Mouse (Mus musculus) CH12.LX (cell line): ENCODE measurements around the gene Macrod1. TPM values are rescaled to one million over a fixed set of nuclear protein-coding genes. Genes with fewer than 3 reads are reported as not detected.

Experiments used
- DNase-seq: peaks from one replicate; pipeline ENCODE4 v3.0.0-alpha.2; 2013; ENCODE audit errors: extremely low read depth
- H3K27ac ChIP-seq: 2 replicates; pipeline ENCODE4 v1.5.1; 2012; ENCODE audit warnings: low read depth, mild to moderate bottlenecking, control low read depth, moderate library complexity; ENCODE audit not compliant: insufficient read depth
- H3K27me3 ChIP-seq: replicated peaks from 2 replicates; pipeline ENCODE3; 2012; ENCODE audit warnings: inconsistent platforms
- H3K36me3 ChIP-seq, 2 experiments: replicated peaks in 1 of 2; 2 replicates each; pipeline versions ENCODE3 to v1.6.1; 2012; ENCODE audit warnings: inconsistent platforms in 1 of 2, low read length in 1 of 2, mild to moderate bottlenecking in 1 of 2, mixed read lengths in 1 of 2, moderate library complexity in 1 of 2; ENCODE audit not compliant: control insufficient read depth in 1 of 2, insufficient read depth in 1 of 2
- H3K4me1 ChIP-seq, 2 experiments: 2 replicates each; pipeline ENCODE4 v1.6.1; 2012; ENCODE audit warnings: inconsistent platforms in 1 of 2, moderate library complexity in 1 of 2; ENCODE audit not compliant: insufficient read depth in 2 of 2, control insufficient read depth in 1 of 2
- H3K4me2 ChIP-seq: 2 replicates; pipeline ENCODE4 v1.6.1; 2012; ENCODE audit warnings: low read depth, mild to moderate bottlenecking, control low read depth; ENCODE audit not compliant: poor library complexity, insufficient read depth, severe bottlenecking
- H3K4me3 ChIP-seq, 3 experiments: fragments of 150-350 bp in 1 of 3; sonication (generic) in 1 of 3; replicated peaks in 1 of 3; 2 replicates each; pipeline versions ENCODE3 to v1.5.1; 2011 to 2012; ENCODE audit warnings: low read depth in 2 of 3, low read length in 2 of 3, mild to moderate bottlenecking in 2 of 3, moderate library complexity in 2 of 3, control low read depth in 1 of 3, improper control_type of control experiment in 1 of 3, inconsistent platforms in 1 of 3, mixed read lengths in 1 of 3; ENCODE audit not compliant: poor library complexity in 1 of 3
- H3K79me2 ChIP-seq: replicated peaks from 2 replicates; pipeline ENCODE4 v1.6.1; 2012; ENCODE audit warnings: mild to moderate bottlenecking, moderate library complexity; ENCODE audit not compliant: control insufficient read depth, poor library complexity, insufficient read depth, severe bottlenecking; ENCODE audit errors: extremely low read depth
- H3K9ac ChIP-seq: 2 replicates; pipeline ENCODE4 v1.6.1; 2012; ENCODE audit warnings: low read depth, mild to moderate bottlenecking, control low read depth, moderate library complexity; ENCODE audit not compliant: insufficient read depth
- H3K9me3 ChIP-seq: replicated peaks from 2 replicates; pipeline ENCODE3; 2012; ENCODE audit warnings: low read length, inconsistent platforms, mixed read lengths
- CTCF ChIP-seq, 2 experiments: IDR thresholded peaks in 1 of 2; conservative IDR thresholded peaks in 1 of 2; 2 replicates each; pipeline ENCODE4 v1.5.1; 2011 to 2012; ENCODE audit warnings: low read depth in 2 of 2, low read length in 2 of 2, improper control_type of control experiment in 1 of 2, inconsistent platforms in 1 of 2, mild to moderate bottlenecking in 1 of 2, moderate library complexity in 1 of 2
- E2F4 ChIP-seq: IDR thresholded peaks from 2 replicates; pipeline ENCODE4 v1.6.1; 2011; ENCODE audit warnings: low read depth, low read length, improper control_type of control experiment; ENCODE audit not compliant: insufficient replicate concordance
- EP300 ChIP-seq: IDR thresholded peaks from 2 replicates; pipeline ENCODE4 v1.6.1; 2011; ENCODE audit warnings: low read length, improper control_type of control experiment
- JUN ChIP-seq: IDR thresholded peaks from 2 replicates; pipeline ENCODE4 v1.6.1; 2011; ENCODE audit warnings: low read depth, mild to moderate bottlenecking, low read length, improper control_type of control experiment, moderate library complexity; ENCODE audit not compliant: insufficient read depth
- MAZ ChIP-seq: IDR thresholded peaks from 2 replicates; pipeline ENCODE4 v1.6.1; 2012; ENCODE audit warnings: low read depth, mild to moderate bottlenecking, inconsistent platforms, low read length, improper control_type of control experiment, moderate library complexity
- POLR2AphosphoS2 ChIP-seq: IDR thresholded peaks from 2 replicates; pipeline ENCODE4 v1.6.1; 2011; ENCODE audit warnings: low read depth, low read length, improper control_type of control experiment
- RAD21 ChIP-seq: IDR thresholded peaks from 2 replicates; pipeline ENCODE4 v1.6.1; 2011; ENCODE audit warnings: low read depth, mild to moderate bottlenecking, low read length, improper control_type of control experiment, moderate library complexity
- RCOR1 ChIP-seq: conservative IDR thresholded peaks from 2 replicates; pipeline ENCODE4 v1.6.1; 2012; ENCODE audit warnings: low read depth, mild to moderate bottlenecking, inconsistent platforms, low read length, improper control_type of control experiment
- SIN3A ChIP-seq: IDR thresholded peaks from 2 replicates; pipeline ENCODE4 v1.6.1; 2012; ENCODE audit warnings: low read length, improper control_type of control experiment, inconsistent platforms
- SMC3 ChIP-seq: IDR thresholded peaks from 2 replicates; pipeline ENCODE4 v1.6.1; 2011; ENCODE audit warnings: low read depth, low read length, improper control_type of control experiment
- TBP ChIP-seq: conservative IDR thresholded peaks from 2 replicates; pipeline ENCODE4 v1.6.1; 2011; ENCODE audit warnings: low read depth, low read length, improper control_type of control experiment
- TCF12 ChIP-seq: IDR thresholded peaks from 2 replicates; pipeline ENCODE4 v1.6.1; 2014; ENCODE audit warnings: low read depth, mild to moderate bottlenecking, inconsistent platforms, low read length, improper control_type of control experiment
- UBTF ChIP-seq: IDR thresholded peaks from 2 replicates; pipeline ENCODE4 v1.6.1; 2012; ENCODE audit warnings: low read depth, mild to moderate bottlenecking, inconsistent platforms, low read length, improper control_type of control experiment, moderate library complexity
- USF1 ChIP-seq: IDR thresholded peaks from 2 replicates; pipeline ENCODE4 v1.6.1; 2014; ENCODE audit warnings: low read depth, mild to moderate bottlenecking, inconsistent platforms, low read length, improper control_type of control experiment
- USF2 ChIP-seq: conservative IDR thresholded peaks from 2 replicates; pipeline ENCODE4 v1.6.1; 2011; ENCODE audit warnings: low read depth, low read length, improper control_type of control experiment
- ZMIZ1 ChIP-seq: IDR thresholded peaks from 2 replicates; pipeline ENCODE4 v1.6.1; 2012; ENCODE audit warnings: low read depth, mild to moderate bottlenecking, inconsistent platforms, low read length, improper control_type of control experiment
- dilution Hi-C: fragments of 300-500 bp; cut with MboI; formaldehyde crosslinking; loops from 2 replicates; pipeline ENCODE4 v1.14.3; 2020; ENCODE audit warnings: low sequenced_read_pairs; ENCODE audit not compliant: extremely low pct_unique_long_range_greater_than_20kb, extremely low pct_ligation_motif_present
- in situ Hi-C: fragments of 300-500 bp; cut with MboI; formaldehyde crosslinking; loops from 3 replicates; pipeline ENCODE4 v1.14.3; 2019; ENCODE audit warnings: low sequenced_read_pairs, low pct_ligation_motif_present, low pct_unique_long_range_greater_than_20kb, mixed read lengths
- polyA plus RNA-seq: library from polyadenylated mRNA; unstranded; fragments of >175 nt; gene quantifications from 2 replicates; pipeline ENCODE4 v1.2.1, GENCODE M21; 2012; ENCODE audit warnings: low read depth; ENCODE audit not compliant: insufficient read length
- total RNA-seq, 2 experiments: library from RNA; depleted of rRNA; stranded (reverse); fragments of 300-350 nt in 1 of 2; fragments of >200 nt in 1 of 2; gene quantifications; 2 replicates each; pipeline ENCODE4 v1.2.3; 2012 to 2014

Gene Macrod1
- total and polyA plus RNA-seq, 3 experiments: 1.0 TPM; not detected in 2

DNA sequence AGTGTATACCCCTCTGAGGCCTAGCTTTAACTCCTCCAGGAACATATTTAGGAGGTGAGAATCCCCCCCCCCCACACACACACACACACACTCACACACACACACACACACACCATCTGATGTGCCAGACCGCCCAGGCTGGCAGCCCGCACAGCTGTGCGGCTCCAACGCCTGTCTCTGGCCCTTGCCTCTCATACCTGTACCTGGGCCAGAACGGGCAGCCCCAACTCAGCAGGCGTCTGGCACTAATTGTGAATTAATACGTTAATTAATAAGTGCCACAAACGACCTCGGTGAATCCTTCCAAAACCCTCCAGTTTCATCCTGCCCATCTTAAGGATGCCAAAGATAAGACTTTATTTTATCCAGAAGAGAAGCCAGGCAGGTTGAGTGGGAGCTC, 76.8 kb downstream of the Macrod1 start:
- Histone ChIP-seq H3K27me3 (peaks cover 97% of the 10 kb centered on the region), H3K9ac (no peak overlapping the region), H3K4me2 (no peak overlapping the region), H3K4me3 (no peak overlapping the region), H3K9me3 (no peaks in the 10 kb centered on the region), H3K27ac (no peak overlapping the region), H3K4me1 (peaks cover 8 to 11% of the 10 kb centered on the region in 2 experiments; a peak in 3 of 4 replicates), H3K79me2 (no peaks in the 10 kb centered on the region), H3K36me3 (no peaks in the 10 kb centered on the region)
- in situ Hi-C loops: no loop called here
- dilution Hi-C loops: no loop called here
- TF ChIP-seq RAD21 (no peak), ZMIZ1 (no peak), E2F4 (no peak), TCF12 (no peak), POLR2AphosphoS2 (no peak)
- no peak for DNase-seq

DNA sequence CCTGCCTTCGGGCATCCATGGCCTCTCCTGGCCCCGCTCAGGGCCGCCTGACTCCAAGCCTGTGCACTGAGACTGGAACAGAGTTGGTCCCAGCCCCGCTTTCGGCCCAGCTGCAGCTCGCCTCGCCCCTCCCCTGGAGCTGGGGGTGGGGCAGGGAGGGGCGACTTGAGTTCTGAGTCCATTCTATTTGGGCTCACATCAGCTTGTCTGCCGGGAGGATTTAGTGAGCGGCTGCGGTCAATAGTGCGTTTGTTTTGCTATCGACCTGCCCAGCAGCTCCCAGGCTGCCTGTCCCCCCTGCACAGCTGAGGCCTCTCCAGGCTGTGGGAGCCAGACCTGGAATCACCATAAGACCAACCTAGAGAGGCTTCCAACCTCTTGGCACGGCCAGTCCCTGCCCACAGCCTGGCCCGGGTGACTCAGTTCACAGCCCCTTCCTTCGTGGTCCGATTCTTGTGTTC, 78.1 kb downstream of the Macrod1 start:
- no peak overlapping the region for H3K4me3 ChIP-seq
- peaks cover 97% of the 10 kb centered on the region for H3K27me3 ChIP-seq
- dilution Hi-C loops: no loop called here
- TF ChIP-seq JUN: no peak
- no peaks in the 10 kb centered on the region for H3K36me3 ChIP-seq
- no peak overlapping the region for H3K4me2 ChIP-seq
- H3K9me3 ChIP-seq: no peaks in the 10 kb centered on the region
- no peak overlapping the region for H3K27ac ChIP-seq
- H3K79me2 ChIP-seq: no peaks in the 10 kb centered on the region
- H3K4me1 ChIP-seq: peaks cover 8 to 11% of the 10 kb centered on the region in 2 experiments; a peak in 3 of 4 replicates
- H3K9ac ChIP-seq: no peak overlapping the region
- no peak for DNase-seq
- in situ Hi-C loops: no loop called here

DNA sequence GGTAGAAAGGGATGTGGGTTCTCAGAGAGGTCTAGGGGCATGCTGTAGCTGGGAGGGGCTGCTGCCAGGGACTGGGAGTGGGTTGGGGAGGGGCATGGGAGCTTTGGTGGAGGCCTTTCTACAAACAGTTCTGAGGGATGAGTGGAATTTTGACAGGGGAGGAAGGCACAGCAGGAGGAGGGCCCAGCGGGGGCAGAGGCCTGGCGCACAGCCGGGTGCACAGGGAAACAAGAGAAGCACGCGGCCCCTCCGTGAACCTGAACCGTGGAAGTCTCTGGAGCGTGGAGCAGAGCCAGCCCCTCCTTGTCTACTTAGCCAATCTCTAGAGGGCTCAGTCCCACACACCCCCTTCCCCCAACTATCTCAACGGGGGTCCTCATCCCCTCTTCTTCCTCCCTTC, 78.9 kb downstream of the Macrod1 start:
- Histone ChIP-seq H3K4me3 (no peak overlapping the region), H3K79me2 (no peaks in the 10 kb centered on the region), H3K4me1 (peaks cover 5% of the 10 kb centered on the region in 2 experiments; a peak in 3 of 4 replicates), H3K27ac (no peak overlapping the region), H3K9ac (no peak overlapping the region), H3K4me2 (no peak overlapping the region)
- DNase-seq: no peak
- TF ChIP-seq TBP (no peak), RCOR1 (no peak), MAZ (no peak), SMC3 (no peak), USF2 (no peak), UBTF (no peak), EP300 (no peak), SIN3A (no peak), USF1 (no peak), CTCF (conservative IDR thresholded peaks at IDR 0.05 in 1 of 2, IDR thresholded peaks at IDR 0.05 in 1 of 2; ENCODE audit: low read depth in 2 of 2, low read length in 2 of 2) (no peak)
- TF ChIP-seq, all 38 proteins: peak for 0
- H3K27me3 ChIP-seq: peaks cover 98% of the 10 kb centered on the region
- dilution Hi-C loops (no loop called here), in situ Hi-C loops (no loop called here)
- no peaks in the 10 kb centered on the region for H3K36me3 ChIP-seq
- no peaks in the 10 kb centered on the region for H3K9me3 ChIP-seq
